In the genomic region with DNA sequence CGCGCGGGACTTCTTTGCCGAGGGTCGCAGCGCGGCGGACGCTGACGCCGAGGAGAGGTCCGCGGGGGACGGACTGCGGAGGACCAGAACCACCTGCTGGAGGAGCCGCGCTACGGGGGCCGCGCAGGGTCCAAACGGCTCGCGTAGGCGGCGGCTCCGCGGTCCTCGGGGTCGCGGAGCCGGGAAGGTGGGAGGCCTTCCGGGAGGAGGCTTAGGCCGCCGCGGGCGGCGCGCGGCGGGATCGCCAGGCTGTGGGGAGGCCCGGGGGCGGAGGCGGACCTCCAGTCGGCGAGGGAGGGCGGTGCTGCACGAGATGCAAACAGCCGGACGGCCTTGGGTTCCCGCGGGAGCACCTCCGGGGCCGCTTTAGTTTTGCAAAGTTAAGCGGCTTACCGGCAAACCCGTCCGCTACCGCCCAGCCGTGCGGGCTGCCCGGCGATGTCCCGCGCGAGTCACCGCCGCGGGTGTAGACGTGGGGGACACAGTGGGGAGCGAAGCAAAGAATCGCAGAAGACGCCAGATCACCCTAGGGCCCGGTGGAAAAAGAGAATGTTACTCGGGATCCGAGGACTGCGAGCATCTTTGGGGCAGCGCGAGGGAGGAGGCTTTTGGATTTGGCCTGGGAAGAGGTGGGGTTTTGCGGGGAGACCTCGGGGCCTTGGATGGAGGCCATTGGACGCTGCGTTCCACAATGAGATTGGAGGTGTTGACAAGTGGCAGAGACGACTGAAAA, we compare ENCODE assay signal across 8 mouse cellular contexts. TPM values are rescaled to one million over a fixed set of nuclear protein-coding genes. Genes with fewer than 3 reads are reported as not detected.
A peak's percentile ranks its signal among the peaks of the same experiment; 100 is the strongest.
DNase-seq lines count a peak whose midpoint lies in the region; ATAC-seq and TF ChIP-seq lines count a peak whose summit lies in the region.

No protein-coding gene starts in this region.

- TF ChIP-seq CTCF in olfactory bulb, adult 2 months (IDR thresholded peaks at IDR 0.05; ENCODE audit: insufficient read depth, low read depth, low read length), result no peak

- no peaks in the 10 kb centered on the region for H3K36me3 ChIP-seq in heart, embryonic 13.5 days
- H3K36me3 ChIP-seq in liver, embryonic 16.5 days (ENCODE audit: control insufficient read depth, insufficient read depth), result no peaks in the 10 kb centered on the region

- peaks cover 24% of the 10 kb centered on the region for H3K4me1 ChIP-seq in heart, embryonic 13.5 days
- H3K4me1 ChIP-seq in liver, embryonic 16.5 days (ENCODE audit: control insufficient read depth, low read depth, low read length), result peaks cover 3% of the 10 kb centered on the region; the same call in 1 of the 2 replicates
- peaks cover 7% of the 10 kb centered on the region for H3K4me1 ChIP-seq in olfactory bulb, adult 2 months (ENCODE audit: control insufficient read depth, insufficient read depth, low read length)

- no peaks in the 10 kb centered on the region for H3K9me3 ChIP-seq in heart, embryonic 13.5 days
- H3K9me3 ChIP-seq in liver, embryonic 16.5 days (replicated peaks; ENCODE audit: control insufficient read depth, low read length), result no peaks in the 10 kb centered on the region

- 0 out of 2 replicates have a peak, but pooled peaks have one; percentile 37 for ATAC-seq in erythroid progenitor cell, adult 5-6 weeks (replicated peaks; ENCODE audit: low FRiP score, poor library complexity, severe bottlenecking)
- peak; percentile 58; the same call in 1 of the 2 replicates for ATAC-seq in heart, embryonic 13.5 days (ENCODE audit: extremely low read depth, insufficient number of reproducible peaks, low FRiP score, low TSS enrichment)
- peak; percentile 75 for ATAC-seq in liver, embryonic 16.5 days (ENCODE audit: low read depth)

- peak overlapping the region; percentile 94 for H3K9ac ChIP-seq in heart, embryonic 13.5 days
- H3K9ac ChIP-seq in liver, embryonic 16.5 days (ENCODE audit: low read depth, low read length), result peak overlapping the region; percentile 69

- H3K4me2 ChIP-seq in heart, embryonic 13.5 days, result peak overlapping the region; percentile 89
- peak overlapping the region; percentile 88 for H3K4me2 ChIP-seq in liver, embryonic 16.5 days (ENCODE audit: low read depth, low read length)

- peak overlapping the region; percentile 84 for H3K27ac ChIP-seq in heart, embryonic 13.5 days (replicated peaks)
- H3K27ac ChIP-seq in liver, embryonic 16.5 days (ENCODE audit: low read length), result no peak overlapping the region
- H3K27ac ChIP-seq in olfactory bulb, adult 2 months (ENCODE audit: insufficient read depth, low read depth, low read length), result no peak overlapping the region

- TF ChIP-seq POLR2A in olfactory bulb, adult 2 months (IDR thresholded peaks at IDR 0.05; ENCODE audit: insufficient read depth, low read depth, low read length), result no peak

- under 1% methylated on average over 83 of the region's 84 CpGs for WGBS in heart, embryonic 13.5 days
- WGBS in liver, embryonic 16.5 days (ENCODE audit: insufficient replicate concordance), result under 1% methylated on average over 83 of the region's 84 CpGs
- under 1% methylated on average over 84 of the region's 84 CpGs for WGBS in olfactory bulb, adult 2 months

- peak overlapping the region; percentile 95 for H3K4me3 ChIP-seq in heart, embryonic 13.5 days
- peak overlapping the region; percentile 72 for H3K4me3 ChIP-seq in liver, embryonic 16.5 days (ENCODE audit: low read depth, low read length)
- H3K4me3 ChIP-seq in olfactory bulb, adult 2 months (ENCODE audit: insufficient read depth, low read depth, low read length), result peak overlapping the region; percentile 93

- peaks cover 16% of the 10 kb centered on the region for H3K27me3 ChIP-seq in heart, embryonic 13.5 days (replicated peaks)
- peaks cover 52% of the 10 kb centered on the region for H3K27me3 ChIP-seq in liver, embryonic 16.5 days (ENCODE audit: control insufficient read depth, insufficient read depth, low read depth, low read length)

- DNase-seq in CD4-positive, CD25-positive, alpha-beta regulatory T cell, adult 2 months (ENCODE audit: low read depth, low spot score), result peak; percentile 57
- DNase-seq in brain, adult 2 months (ENCODE audit: low read depth, low spot score), result peak; percentile 76
- peak; percentile 86 for DNase-seq in kidney, postnatal 14 days
- DNase-seq in thymus, adult 18-20 months, result peak; percentile 32 to 51

RNA-seq across cellular contexts. Expression of gene Gkap1, which starts 1.1 kb away (rescaled TPM):
- not detected in 2 replicates for total RNA-seq in erythroid progenitor cell, adult 5-6 weeks (2015; ENCODE audit: low replicate concordance)
- 0.30 and 1.9 TPM in 2 replicates for total RNA-seq in erythroid progenitor cell, adult 5-6 weeks (2017; ENCODE audit: low replicate concordance)
- polyA plus RNA-seq in heart, embryonic 13.5 days (2015; fragmentation: Nextera tagmentation; extraction: Ambion mirVana), result 15.6 and 16.0 TPM in 2 replicates
- 4.8 and 5.1 TPM in 2 replicates for polyA plus RNA-seq in liver, embryonic 16.5 days (2015; fragmentation: Nextera tagmentation; extraction: Ambion mirVana)
- not detected in 2 replicates for polyA plus RNA-seq in olfactory bulb, adult 2 months (2012; ENCODE audit: insufficient read depth, insufficient read length, low replicate concordance, missing spikeins)

RNA-seq across cellular contexts. Expression of gene Ubqln1, which starts 59.0 kb away (rescaled TPM):
- total RNA-seq in erythroid progenitor cell, adult 5-6 weeks (2015; ENCODE audit: low replicate concordance), result 35.0 and 39.4 TPM in 2 replicates
- 19.4 and 32.5 TPM in 2 replicates for total RNA-seq in erythroid progenitor cell, adult 5-6 weeks (2017; ENCODE audit: low replicate concordance)
- 70.3 and 71.3 TPM in 2 replicates for polyA plus RNA-seq in heart, embryonic 13.5 days (2015; fragmentation: Nextera tagmentation; extraction: Ambion mirVana)
- polyA plus RNA-seq in liver, embryonic 16.5 days (2015; fragmentation: Nextera tagmentation; extraction: Ambion mirVana), result 36.2 and 38.0 TPM in 2 replicates
- polyA plus RNA-seq in olfactory bulb, adult 2 months (2012; ENCODE audit: insufficient read depth, insufficient read length, low replicate concordance, missing spikeins), result 142 TPM in 1 of 2 replicates, not detected in the other
